Mouse (Mus musculus): ENCODE data around the gene Crybb3.

DNA sequence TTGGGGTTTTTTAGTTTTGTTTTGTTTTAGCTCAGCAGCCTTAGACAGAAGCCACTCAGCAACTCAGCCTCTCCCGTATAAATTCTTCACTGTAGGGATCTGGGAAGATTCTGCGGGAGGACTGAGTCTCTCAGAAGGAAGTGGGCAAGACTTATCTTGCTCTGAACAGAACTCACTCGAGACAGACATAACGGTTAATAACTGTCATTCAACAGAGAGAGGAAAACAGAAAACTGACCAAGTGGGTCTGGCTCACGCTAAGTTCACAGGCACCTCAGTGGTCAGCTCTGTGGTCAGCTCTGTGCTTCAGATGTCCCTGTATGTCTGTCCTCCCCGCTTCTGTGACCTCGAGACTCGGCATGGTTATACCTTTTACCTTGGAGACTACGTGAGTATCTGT, 37.9 kb upstream of the Crybb3 start:
- TF ChIP-seq POLR2A (IDR thresholded peaks at IDR 0.05; ENCODE audit: borderline replicate concordance, extremely low read depth, insufficient read depth, insufficient read length, poor library complexity, severe bottlenecking) (no peak), CTCF (IDR thresholded peaks at IDR 0.05; ENCODE audit: borderline replicate concordance, extremely low read depth, insufficient read depth, insufficient read length) (no peak)

Measured in brain, embryonic 14.5 days (tissue).